Mouse (Mus musculus): ENCODE results near the gene E130114P18Rik.
A peak's percentile ranks its signal among the peaks of the same experiment; 100 is the strongest.

E130114P18Rik gene

DNA sequence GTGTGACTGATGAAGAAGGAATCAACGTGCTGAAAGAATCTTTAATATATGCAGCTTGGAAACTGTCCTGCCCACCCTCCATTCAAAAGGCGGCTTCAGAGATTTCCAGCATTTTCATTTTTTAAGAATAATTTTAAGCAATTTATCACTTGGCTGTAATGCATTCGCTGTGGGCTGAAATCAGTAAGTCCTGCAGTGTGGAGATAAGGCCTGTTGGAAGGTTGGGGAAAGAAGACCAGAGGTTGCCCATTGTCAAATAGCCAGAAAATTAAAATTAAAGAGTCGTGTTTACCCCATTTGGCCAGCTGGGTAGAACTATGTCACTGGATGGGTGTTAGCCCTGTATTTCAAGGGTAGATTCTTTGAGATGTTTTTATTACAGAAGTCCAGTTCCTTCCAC lies 168.5 kb downstream of the E130114P18Rik start:
- no peak for DNase-seq (ENCODE audit: low read depth, low spot score)

DNA sequence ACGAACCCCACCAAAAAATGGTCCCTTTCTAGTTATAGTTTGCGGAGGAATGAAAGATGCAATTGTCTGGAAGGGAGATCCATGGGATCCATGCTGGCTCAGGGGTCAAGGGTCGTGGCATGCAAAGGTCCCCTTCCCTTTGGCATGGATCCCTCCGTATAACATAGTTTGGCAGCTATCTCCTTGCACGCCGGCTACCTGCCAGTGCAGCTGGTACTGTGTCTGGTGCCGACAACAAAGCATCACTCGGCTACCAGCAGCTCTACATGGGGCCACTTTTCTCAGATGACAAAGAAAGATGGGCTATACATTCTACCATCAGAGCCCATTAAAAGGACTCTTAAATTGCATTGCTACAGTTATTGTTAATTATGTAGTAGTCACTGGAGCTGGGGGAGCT lies 169.2 kb downstream of the E130114P18Rik start:
- DNase-seq (ENCODE audit: low read depth, low spot score), result no peak

DNA sequence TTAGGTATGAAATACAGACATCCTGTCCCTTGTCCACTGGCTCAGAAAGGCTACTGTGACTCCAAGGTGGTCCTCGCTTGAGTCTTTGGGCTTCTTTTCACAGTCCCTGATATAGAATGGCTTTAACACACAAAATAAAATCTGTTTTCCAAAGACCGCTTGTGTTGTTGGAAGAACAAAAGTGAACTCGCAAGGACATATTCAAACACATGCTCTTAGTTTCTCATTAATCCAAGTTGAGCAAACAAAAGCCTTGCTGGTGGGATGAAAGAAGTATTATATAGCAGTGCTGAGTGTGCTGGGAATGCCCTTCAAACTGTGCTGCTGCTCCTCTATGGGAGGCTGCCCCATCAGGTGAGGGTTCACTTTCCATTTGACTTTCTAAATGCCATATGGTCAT lies 169.7 kb downstream of the E130114P18Rik start:
- no peak for DNase-seq (ENCODE audit: low read depth, low spot score)

DNA sequence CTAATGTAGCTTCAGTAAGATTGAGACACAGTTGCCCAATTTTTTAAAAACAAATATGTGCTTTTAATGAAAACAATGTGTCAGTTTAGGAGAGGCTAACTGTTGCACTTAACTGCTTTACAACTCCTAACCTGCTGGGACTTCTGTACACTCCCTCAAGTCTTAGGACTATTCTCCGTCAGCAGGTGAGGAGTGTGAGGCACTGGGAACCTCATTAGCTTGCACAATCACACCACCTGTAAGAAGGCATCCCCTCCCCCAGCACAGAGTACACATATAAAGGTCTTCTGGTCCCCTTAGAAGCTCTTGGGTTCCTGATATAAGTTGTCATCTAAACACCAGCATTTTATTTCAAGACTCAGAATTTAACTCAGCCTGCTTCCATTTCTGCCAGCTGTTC lies 170.7 kb downstream of the E130114P18Rik start:
- no peak for DNase-seq (ENCODE audit: low read depth, low spot score)

DNA sequence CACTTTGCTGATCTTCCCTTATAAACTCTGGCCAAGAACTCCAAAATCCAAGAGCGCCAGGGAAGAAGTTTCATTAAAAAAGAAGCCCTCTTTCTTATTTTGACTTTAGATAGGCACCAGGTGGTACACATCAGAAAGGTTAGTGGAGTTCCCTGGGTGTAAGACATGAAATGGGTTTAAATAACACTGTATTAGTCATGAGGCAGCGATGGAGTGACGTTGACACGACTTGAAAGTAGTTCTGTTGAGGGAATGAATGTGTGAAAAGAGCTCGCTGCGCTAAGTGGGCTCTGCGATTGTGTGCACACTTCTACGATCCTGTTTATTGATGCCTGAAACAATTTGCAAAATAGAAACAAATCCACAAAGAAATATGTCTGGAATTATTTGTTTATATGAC lies 171.4 kb downstream of the E130114P18Rik start:
- no peak for DNase-seq (ENCODE audit: low read depth, low spot score)

DNA sequence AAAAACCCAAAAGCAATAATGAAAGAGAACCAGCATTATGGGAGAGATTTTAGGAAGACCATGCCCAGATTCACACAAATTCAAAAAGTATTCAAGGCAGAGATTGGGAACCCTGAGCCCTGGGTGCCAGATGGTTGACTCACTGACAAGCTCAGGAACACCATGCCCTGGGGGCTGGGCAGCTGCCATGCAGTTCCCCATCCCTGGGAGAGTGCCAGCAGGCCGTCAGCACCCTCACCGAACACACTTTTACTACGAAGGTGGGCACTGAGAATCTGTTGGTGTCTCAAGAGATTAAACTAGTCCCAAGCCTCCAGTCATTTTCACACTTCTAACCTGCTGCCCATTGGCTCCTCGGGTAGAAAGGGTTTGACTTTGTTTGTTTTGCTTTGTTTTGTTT lies 175.3 kb downstream of the E130114P18Rik start:
- no peak for DNase-seq (ENCODE audit: low read depth, low spot score)

DNA sequence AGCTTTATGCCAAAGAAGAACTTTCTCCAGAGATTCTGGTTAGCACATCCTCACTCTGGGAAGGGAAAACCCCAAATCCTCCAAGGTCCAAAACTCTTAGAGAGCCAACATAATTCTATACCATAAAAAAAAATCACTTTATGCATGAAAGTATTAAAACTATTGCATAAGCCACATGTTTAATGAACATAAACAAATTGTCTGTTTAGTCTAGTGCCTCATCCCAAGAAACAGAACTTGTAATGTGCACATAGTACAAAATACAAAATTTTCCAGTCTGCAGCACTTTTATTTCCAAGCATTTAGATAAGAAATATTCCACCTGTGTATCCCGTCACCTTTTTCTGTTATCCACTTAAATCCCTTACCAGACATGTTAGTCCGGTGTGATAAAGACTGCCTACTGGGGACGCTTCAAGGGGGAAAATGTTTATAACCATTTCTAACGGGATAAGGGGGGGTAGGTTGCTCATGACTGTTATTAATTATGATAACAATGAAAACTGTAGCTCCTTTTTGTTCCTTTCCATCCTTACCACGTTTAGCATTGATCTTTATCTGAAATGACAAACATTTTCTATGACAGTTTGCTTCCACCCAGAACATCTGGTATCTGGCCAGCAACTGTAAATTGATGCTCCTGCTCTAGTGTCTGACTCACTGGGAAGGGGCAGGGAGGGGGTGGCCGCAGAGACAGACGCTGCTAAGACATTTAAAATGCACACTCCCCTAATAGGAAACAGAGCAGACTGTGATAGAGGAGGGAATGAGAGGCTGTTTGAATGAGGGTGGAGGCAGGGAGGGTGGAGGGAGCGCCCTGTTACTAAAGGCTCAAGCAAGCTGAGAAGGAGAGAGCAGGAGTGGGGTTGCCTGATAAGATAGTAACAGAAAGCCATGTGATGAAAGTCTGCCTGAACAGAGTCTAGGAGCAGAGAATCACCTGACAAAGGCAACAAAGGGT lies 176.7 kb downstream of the E130114P18Rik start:
- no peak for DNase-seq (ENCODE audit: low read depth, low spot score)

DNA sequence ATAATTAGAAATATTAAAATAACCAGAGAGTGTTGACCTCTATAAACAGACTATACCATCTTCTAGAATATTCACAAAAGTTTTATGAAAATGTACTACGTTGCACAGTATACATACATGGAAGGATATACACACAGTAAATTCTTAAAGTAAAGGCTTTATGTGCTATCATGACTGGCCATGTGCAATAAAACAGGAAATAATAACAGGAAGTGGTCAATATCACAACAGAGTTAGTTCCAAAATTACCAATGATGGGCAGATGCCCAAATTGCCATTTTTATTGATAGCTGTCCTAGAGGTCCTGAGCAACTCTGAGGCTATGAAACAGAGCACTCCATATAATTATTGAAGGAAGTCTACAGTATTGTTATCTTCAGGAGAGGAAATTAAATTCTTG lies 180.4 kb downstream of the E130114P18Rik start:
- no peak for DNase-seq (ENCODE audit: low read depth, low spot score)

DNA sequence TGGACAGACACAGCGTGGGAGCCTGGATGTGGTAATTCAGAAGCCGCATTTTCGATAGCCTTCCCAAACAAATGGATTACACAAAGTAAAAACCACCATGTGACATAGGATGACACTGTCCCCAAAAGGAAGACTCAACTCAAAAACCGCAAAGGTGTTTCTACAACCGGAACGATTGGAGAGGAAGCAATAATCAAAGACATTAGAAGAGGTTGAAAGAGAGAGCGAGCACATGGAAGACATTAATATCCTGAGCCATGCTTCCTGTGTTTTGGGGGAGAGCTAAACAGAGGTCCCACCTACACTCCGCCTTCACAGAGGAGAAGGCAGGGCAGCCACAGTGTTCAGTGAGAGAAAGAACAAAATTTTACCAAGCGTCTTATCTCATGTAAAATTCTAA lies 181.5 kb downstream of the E130114P18Rik start:
- DNase-seq (ENCODE audit: low read depth, low spot score), result no peak

DNA sequence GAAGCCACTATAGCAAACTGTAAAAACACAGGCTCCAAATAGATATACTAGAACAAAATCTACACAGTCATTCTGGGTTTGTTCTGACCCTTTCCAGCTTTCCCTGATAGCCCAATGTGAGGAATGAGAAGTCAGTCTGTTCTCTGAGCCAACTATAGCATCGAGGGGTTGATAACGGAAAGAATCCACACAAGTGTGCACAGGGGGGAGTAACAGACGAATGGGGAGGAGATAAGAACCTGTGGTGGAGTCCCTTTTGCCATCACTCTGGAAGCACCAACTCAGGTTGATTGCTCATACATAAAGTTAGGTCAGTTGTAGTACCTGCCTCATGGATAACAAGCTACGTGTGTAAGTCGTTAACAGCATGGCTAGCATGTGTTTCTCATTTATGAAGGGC lies 184.0 kb downstream of the E130114P18Rik start:
- no peak for DNase-seq (ENCODE audit: low read depth, low spot score)

DNA sequence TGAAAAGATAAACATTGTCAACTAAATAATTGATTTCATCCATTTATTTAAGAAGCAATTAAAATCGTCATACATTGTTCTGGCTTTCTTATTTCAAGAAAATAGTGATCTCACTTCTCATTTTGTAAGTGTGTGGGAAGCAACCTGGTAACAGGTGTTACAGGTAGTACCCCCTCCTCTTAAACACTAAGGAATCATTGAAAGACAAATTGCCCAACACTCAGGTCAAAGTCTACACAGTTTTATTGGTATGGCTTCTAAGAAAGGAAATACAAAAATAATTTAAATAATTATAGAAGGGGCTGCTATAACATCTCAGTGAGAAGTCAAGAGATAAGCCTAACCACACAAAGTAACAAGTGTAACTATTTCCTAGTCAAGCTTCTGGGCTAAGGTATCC lies 188.1 kb downstream of the E130114P18Rik start:
- DNase-seq (ENCODE audit: low read depth, low spot score), result no peak

DNA sequence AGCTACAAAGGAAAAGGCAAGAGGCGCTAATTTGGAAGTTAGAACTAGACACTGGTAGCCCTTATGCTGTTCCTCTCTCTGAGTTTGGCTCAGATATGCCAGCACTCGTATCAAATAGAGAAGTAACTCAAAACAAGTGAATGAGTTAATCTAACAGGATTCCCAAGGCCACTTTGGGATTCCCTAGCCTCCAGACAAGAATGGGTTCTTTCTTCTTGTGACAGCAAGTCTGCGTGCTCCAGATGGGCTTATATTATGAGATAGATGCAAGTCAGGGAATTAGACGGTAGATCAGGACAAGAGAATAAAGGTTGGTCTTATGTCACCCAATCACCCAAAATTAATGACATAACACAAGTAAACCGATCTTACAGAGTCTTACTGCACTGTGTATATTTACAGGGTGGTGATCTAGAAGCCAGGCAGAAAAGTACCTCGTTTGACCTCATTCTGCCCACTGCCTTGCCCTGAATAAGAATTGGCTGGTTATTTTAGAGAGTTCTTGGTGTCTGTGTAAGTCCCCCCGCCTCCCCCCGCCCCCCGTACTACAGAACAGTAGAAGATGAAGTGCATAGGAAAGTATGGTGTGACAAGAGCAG lies 190.4 kb downstream of the E130114P18Rik start:
- no peak for DNase-seq (ENCODE audit: low read depth, low spot score)

DNA sequence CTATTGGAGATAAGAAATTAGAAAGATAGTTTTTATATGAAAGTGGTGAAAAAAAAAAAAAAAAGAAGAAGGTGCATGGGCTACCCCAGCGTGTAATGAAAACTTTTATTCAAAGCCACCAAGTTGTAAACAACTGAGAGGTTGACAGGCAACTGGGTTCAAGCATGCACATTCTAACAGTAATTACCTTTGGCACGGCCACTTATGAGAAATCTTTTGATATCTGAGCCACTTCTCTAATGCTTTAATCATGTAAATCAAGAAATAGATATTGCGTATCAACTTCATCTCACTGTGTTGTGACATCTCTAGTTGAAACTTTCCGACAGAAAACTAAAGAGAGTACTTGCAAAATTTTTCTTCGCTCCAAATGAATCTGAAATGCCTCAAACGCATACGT lies 192.7 kb downstream of the E130114P18Rik start:
- no peak for DNase-seq (ENCODE audit: low read depth, low spot score)

DNA sequence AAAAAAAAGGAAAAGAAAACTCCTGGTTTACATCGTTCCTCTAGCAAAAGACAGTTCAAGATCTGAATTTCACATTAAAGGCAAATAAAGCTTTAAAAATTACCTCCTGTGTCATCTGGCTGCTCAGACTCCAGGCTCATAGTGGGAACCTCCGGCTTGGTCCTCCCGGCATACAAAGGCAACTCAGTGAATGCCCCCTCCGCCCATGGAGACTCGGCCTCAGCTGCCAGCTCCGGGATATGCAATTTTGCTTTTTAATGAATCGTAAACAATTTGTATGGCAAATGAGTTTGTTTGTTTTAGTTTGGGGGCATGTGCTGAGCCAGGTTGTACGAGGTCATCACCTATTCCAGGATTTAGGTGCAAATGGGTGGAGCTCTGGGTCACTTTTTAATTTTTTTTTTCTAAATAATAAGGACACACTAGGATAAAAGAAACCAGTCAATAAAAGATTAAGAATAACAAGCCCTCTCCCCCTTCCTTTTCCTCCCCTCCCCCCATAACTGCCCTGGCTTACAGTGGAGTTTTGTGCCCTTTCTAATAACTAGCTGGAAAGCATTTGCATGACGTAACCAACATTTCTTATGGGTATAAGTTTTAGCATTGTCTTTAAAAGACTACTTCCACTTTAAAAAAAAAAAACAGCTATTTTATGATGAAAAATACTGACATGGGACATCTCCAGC lies 193.3 kb downstream of the E130114P18Rik start:
- no peak for DNase-seq (ENCODE audit: low read depth, low spot score)

DNA sequence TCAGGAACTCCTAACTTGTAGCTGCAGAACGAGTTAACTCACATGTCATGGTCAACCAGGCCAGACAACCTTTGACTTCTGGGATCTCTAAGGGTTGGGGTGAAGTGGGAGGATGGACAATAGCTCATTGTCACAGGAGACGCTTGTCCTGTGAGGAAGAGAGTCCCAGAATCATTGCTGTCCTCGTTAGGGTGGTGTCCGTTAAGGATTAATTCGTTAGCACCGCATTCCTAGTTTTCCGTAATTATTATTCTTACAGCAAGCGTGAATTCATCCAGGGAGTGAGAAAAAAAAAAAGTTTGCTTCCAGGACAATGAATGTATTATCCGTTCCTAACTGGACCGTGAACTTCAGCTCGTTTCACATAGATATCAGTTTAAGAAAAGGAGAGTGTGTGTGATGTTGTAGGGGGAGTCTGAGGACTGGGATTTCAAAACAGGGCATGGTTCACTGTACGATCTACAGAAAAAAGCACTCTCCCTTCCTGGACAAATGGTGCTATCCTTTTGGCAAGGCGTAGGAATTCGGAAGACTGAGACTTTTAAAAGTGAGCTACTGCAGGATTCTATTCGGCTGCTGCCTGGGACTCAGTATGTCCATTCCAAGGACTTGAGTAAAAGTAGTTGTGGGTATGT lies 195.0 kb downstream of the E130114P18Rik start:
- DNase-seq (ENCODE audit: low read depth, low spot score), result no peak

DNA sequence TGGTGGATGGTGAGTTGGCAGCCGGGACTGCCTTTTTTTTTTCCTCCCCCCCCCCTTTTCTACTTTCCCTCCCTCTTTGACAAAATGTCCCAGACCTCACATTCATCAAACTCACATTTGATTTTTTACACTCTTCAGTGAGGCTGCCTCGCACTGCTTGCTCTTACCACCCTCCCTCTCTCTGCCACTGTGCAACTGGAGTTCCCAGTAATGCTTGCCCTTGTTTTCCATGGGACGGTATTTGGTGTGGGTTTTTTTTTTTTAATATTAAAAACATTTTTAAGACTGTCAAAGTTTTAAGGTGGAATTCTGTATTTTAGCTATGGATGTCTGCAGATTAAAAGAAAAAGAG lies 195.8 kb downstream of the E130114P18Rik start:
- no peak for DNase-seq (ENCODE audit: low read depth, low spot score)

DNA sequence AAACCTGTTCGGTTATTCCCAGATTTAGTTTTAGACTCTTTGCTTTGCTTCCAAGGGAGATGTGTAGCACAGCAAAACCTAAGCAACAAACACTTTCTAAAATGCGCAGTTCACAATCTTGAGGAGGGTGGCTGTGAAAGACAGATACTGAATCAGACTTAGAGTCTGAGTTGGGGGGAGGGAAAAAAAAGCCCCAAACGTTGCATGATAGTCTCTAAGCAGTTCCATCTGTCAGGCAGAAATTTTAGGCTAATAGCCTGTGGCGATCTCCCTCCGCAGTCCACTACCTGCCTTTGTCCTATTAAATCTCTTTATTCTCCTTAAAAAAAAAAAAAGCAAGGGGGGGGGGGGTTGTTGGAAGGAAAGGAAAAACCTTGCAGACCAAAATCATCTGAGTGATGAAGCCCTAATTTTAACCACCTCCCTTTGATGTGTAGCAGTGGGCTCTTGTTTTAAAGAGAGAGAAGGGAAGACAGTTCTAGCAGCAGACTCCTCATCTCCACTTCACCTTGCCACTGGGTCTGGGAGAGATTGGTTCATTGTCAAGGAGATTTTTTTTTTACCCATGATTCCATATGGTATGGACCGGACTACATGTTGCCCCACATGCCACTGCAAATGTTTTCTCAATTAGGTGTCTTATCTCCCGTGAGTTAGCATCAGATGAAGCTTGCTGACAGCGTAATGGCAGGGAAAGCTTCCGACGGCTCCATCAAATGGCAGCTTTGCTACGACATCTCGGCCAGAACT lies 196.4 kb downstream of the E130114P18Rik start:
- no peak for DNase-seq (ENCODE audit: low read depth, low spot score)

DNA sequence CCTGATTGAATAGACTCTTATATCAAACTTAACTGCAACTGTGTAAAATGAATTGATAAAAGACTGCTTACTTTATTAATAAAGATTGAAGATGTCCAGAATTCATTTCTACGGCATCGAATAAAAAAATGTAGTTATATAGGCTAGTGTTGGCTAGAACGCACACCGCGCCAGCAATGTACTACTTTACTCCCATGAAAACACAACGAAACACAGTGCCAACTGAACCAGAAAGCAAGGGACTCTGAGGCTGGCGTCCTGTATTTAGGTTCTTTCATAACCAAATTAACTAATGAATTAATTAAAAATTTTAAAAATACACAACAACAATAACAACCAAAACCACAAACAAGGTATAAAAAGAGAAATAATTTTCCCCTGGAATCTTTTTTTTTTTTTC lies 197.0 kb downstream of the E130114P18Rik start:
- no peak for DNase-seq (ENCODE audit: low read depth, low spot score)

DNA sequence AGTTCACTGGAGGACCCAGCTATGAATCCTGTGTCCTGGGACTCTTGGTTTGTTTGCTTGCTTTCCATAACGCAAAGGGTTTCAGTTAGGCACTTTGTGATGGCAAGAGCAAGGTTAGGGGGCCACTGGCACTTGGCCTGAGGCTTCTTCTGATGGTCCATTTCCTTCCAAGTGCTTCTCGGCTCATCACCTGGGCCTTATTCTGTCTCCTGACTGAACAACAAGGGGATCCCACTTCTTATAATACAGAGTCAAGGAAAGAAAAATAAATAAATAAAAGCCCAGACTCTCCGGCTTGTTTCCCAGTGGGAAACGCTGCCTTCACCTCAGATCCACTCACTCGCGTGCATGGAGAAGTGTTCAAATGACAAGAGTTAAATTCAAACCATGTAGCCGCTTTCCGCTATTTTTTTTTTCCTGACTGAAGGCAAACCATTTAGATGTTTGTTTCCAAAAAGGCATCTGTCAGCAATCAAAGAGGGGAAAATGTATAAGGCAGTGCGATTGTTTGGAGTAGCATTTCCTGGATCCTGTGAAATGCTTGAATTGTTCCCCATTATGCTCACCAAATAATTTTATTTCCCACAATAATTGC lies 199.2 kb downstream of the E130114P18Rik start:
- DNase-seq (ENCODE audit: low read depth, low spot score), result no peak

DNA sequence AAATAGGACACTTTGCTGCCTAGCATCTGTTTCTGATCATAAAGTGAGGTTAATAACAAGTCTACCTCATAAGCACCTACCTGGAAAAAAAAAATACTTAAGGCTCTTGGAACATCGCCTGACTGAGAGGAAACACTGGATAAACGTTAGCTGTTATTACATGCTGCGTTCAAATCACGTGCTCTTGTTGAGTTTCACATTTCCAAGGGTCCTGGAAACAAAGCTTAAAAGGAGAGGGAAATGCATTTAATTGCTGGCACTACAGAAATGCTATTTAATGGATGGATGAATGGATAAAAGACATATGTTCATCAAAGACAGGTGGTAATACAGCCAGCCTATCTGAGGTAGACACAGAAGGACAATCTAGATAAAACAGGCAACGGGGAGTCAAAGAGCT lies 200.4 kb downstream of the E130114P18Rik start:
- no peak for DNase-seq (ENCODE audit: low read depth, low spot score)

DNA sequence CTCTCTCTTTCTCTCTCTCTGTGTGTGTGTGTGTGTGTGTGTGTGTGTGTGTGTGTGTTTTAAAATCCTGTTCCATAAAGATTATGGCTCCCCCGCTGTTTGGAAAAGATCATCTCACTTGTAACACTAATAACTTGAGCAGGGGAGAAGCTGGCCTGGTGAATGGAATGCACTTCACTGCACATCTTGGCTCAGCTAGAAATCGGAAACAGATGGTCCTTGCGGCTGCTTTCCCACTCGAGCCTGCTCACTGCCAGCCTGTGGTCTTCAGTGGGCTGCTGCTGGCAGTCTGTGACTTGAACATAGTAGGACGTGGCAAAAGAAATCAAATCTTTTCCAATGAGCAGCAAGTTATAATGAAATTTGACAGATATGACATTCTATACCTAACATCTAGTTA lies 202.4 kb downstream of the E130114P18Rik start:
- peak; percentile 46 for DNase-seq (ENCODE audit: low read depth, low spot score)
